Mouse (Mus musculus): Measurements from ENCODE around the gene Ndufaf5. TPM values are rescaled to one million over a fixed set of nuclear protein-coding genes. Genes with fewer than 3 reads are reported as not detected.

Gene Ndufaf5
- polyA plus RNA-seq, 1 experiment from 2014 or later = 32.1 TPM

- Histone ChIP-seq H3K9ac (no peak overlapping the region), H3K27me3 (no peaks in the 10 kb centered on the region), H3K27ac (no peak overlapping the region), H3K36me3 (no peaks in the 10 kb centered on the region), H3K4me1 (peaks cover 4% of the 10 kb centered on the region), H3K4me2 (replicated peaks) (no peak overlapping the region), H3K9me3 (no peaks in the 10 kb centered on the region), H3K4me3 (no peak overlapping the region)
- WGBS = 90% methylated on average over 4 of the region's 4 CpGs
- ATAC-seq (ENCODE audit: low FRiP score, low read depth) = no peak
These were observed 44.1 kb downstream of the Ndufaf5 start for GRCm38 (mm10) chr2:140214519-140215027.

DNA sequence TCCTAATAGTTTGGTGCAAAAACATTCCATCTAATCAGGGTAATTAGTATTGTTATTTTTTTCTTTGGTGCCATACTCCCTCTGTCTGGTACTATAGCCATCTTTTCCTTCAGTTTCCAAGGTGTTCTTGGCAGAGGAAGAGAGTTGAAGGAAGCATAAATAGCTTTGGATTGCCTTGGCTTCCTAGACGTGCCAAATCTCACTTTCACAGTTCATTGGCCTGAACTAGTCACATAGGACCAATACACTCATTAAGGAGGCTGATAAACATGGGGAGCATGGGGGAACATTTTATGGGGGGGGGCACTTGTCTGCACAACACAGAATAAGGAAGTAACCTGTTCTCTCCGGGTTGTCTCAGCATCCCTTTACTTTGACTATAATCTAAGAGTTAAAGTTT, 45.0 kb downstream of the Ndufaf5 start:
- 54% methylated on average over 2 of the region's 2 CpGs for WGBS
- no peak overlapping the region for H3K27ac ChIP-seq
- no peak overlapping the region for H3K4me3 ChIP-seq
- H3K36me3 ChIP-seq = no peaks in the 10 kb centered on the region
- no peaks in the 10 kb centered on the region for H3K27me3 ChIP-seq
- H3K9me3 ChIP-seq = no peaks in the 10 kb centered on the region
- 0 out of 2 replicates have a peak, but pooled peaks have one; percentile 25 for ATAC-seq (ENCODE audit: low FRiP score, low read depth)
- no peak overlapping the region for H3K4me2 ChIP-seq (replicated peaks)
- H3K4me1 ChIP-seq = peaks cover 4% of the 10 kb centered on the region
- H3K9ac ChIP-seq = no peak overlapping the region

- H3K4me1 ChIP-seq = peaks cover 4% of the 10 kb centered on the region
- peak; percentile 63; the same call in 1 of the 2 replicates for ATAC-seq (ENCODE audit: low FRiP score, low read depth)
- H3K9me3 ChIP-seq = no peaks in the 10 kb centered on the region
- H3K4me3 ChIP-seq = no peak overlapping the region
- 66% methylated on average over 1 of the region's 1 CpGs for WGBS
- no peak overlapping the region for H3K27ac ChIP-seq
- no peaks in the 10 kb centered on the region for H3K27me3 ChIP-seq
- no peaks in the 10 kb centered on the region for H3K36me3 ChIP-seq
- H3K9ac ChIP-seq = no peak overlapping the region
- H3K4me2 ChIP-seq (replicated peaks) = no peak overlapping the region
These were observed 45.5 kb downstream of the Ndufaf5 start for GRCm38 (mm10) chr2:140215965-140216364.

DNA sequence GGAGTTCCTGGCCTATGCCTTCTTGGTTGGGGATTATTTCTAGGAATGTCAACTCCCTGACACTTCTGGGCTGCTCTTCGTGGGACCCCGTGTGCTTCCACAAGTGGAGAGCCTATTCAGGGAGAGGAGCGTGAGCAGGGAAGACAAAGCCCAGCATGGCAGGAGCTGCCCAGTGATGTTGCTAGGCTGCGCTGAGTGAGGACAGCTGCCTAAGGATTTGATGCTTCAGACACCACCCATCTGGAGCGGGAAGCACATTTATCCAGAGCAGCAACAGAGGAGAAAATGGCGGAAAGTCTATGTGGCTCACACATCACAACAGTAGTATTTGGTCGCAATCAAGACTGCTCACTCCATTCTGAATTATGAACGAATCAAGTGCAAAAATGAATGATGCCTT, 49.9 kb downstream of the Ndufaf5 start:
- Histone ChIP-seq H3K36me3 (no peaks in the 10 kb centered on the region), H3K9ac (no peak overlapping the region), H3K4me2 (replicated peaks) (no peak overlapping the region), H3K4me3 (no peak overlapping the region), H3K4me1 (peaks cover 4% of the 10 kb centered on the region; the same call in 1 of the 2 replicates), H3K27me3 (no peaks in the 10 kb centered on the region), H3K9me3 (no peaks in the 10 kb centered on the region), H3K27ac (no peak overlapping the region)
- ATAC-seq (ENCODE audit: low FRiP score, low read depth) = no peak
- WGBS = 67% methylated on average over 8 of the region's 8 CpGs

GRCm38 (mm10) chr2:140230295-140230694, 59.8 kb downstream of the Ndufaf5 start:
- Histone ChIP-seq H3K27me3 (no peaks in the 10 kb centered on the region), H3K9ac (no peak overlapping the region), H3K4me2 (replicated peaks) (no peak overlapping the region), H3K27ac (no peak overlapping the region), H3K36me3 (no peaks in the 10 kb centered on the region), H3K4me3 (no peak overlapping the region), H3K4me1 (no peaks in the 10 kb centered on the region), H3K9me3 (no peaks in the 10 kb centered on the region)
- ATAC-seq (ENCODE audit: low FRiP score, low read depth) = no peak
- 67% methylated on average over 1 of the region's 1 CpGs for WGBS

- H3K4me1 ChIP-seq = no peaks in the 10 kb centered on the region
- no peak overlapping the region for H3K4me3 ChIP-seq
- 54% methylated on average over 6 of the region's 6 CpGs for WGBS
- no peak overlapping the region for H3K27ac ChIP-seq
- no peaks in the 10 kb centered on the region for H3K36me3 ChIP-seq
- no peak; the same call in 1 of the 2 replicates for ATAC-seq (ENCODE audit: low FRiP score, low read depth)
- H3K9ac ChIP-seq = no peak overlapping the region
- no peak overlapping the region; the same call in 1 of the 2 replicates for H3K4me2 ChIP-seq (replicated peaks)
- H3K27me3 ChIP-seq = no peaks in the 10 kb centered on the region
- no peaks in the 10 kb centered on the region for H3K9me3 ChIP-seq
These were observed 66.8 kb downstream of the Ndufaf5 start for GRCm38 (mm10) chr2:140237245-140237644.

GRCm38 (mm10) chr2:140242398-140242797, 71.9 kb downstream of the Ndufaf5 start:
- WGBS = 78% methylated on average over 5 of the region's 5 CpGs
- no peak overlapping the region for H3K4me3 ChIP-seq
- ATAC-seq (ENCODE audit: low FRiP score, low read depth) = no peak
- no peaks in the 10 kb centered on the region for H3K27me3 ChIP-seq
- no peak overlapping the region for H3K9ac ChIP-seq
- no peak overlapping the region for H3K27ac ChIP-seq
- no peaks in the 10 kb centered on the region for H3K4me1 ChIP-seq
- no peaks in the 10 kb centered on the region for H3K36me3 ChIP-seq
- H3K9me3 ChIP-seq = no peaks in the 10 kb centered on the region
- H3K4me2 ChIP-seq (replicated peaks) = no peak overlapping the region

DNA sequence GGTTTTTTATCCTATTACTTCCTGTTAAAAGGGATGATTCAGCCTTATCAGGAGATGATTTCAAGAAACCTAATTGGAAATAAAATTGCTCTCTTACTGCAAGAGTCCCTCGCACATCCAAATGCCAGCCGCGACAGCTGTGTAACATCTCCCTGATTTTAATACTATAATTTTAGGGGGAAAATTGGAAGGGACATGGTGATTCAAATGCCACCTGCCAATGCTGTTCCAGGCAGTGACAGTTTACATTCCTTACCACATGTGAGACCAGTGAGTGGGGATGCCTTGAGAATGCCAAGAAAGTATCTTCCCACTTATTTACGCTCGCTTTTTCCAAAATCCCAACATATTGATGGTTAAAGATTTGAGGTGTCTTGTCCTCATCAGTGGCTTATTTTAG, 72.7 kb downstream of the Ndufaf5 start:
- Histone ChIP-seq H3K9me3 (no peaks in the 10 kb centered on the region), H3K36me3 (no peaks in the 10 kb centered on the region), H3K4me2 (replicated peaks) (no peak overlapping the region), H3K4me3 (no peak overlapping the region), H3K27ac (no peak overlapping the region), H3K27me3 (no peaks in the 10 kb centered on the region), H3K4me1 (no peaks in the 10 kb centered on the region), H3K9ac (no peak overlapping the region)
- 96% methylated on average over 5 of the region's 5 CpGs for WGBS
- ATAC-seq (ENCODE audit: low FRiP score, low read depth) = no peak

Other genes with a start within 250 kb of the Ndufaf5 start
- gene Tasp1, start 103.8 kb upstream of the Ndufaf5 start, polyA plus RNA-seq (2015; fragmentation: Nextera tagmentation; extraction: Ambion mirVana) = 21.6 and 24.4 TPM in 2 replicates
- not detected in 2 replicates for gene Gm17374, start 18.6 kb upstream of the Ndufaf5 start, polyA plus RNA-seq (2015; fragmentation: Nextera tagmentation; extraction: Ambion mirVana)
- gene Esf1, start 85 bp upstream of the Ndufaf5 start, polyA plus RNA-seq (2015; fragmentation: Nextera tagmentation; extraction: Ambion mirVana) = 27.3 and 30.3 TPM in 2 replicates
- not detected in 2 replicates for gene Sel1l2, start 219.1 kb downstream of the Ndufaf5 start, polyA plus RNA-seq (2015; fragmentation: Nextera tagmentation; extraction: Ambion mirVana)
- 34.4 and 36.9 TPM in 2 replicates for gene Macrod2, start 224.7 kb downstream of the Ndufaf5 start, polyA plus RNA-seq (2015; fragmentation: Nextera tagmentation; extraction: Ambion mirVana)

Data from limb, embryonic 13.5 days (tissue).